Mouse (Mus musculus): ENCODE measurements around the gene Adamts12. TPM values are rescaled to one million over a fixed set of nuclear protein-coding genes. Genes with fewer than 3 reads are reported as not detected.

The Adamts12 gene
- total RNA-seq, 1 experiment from 2014 or later, result 16.4 TPM

DNA sequence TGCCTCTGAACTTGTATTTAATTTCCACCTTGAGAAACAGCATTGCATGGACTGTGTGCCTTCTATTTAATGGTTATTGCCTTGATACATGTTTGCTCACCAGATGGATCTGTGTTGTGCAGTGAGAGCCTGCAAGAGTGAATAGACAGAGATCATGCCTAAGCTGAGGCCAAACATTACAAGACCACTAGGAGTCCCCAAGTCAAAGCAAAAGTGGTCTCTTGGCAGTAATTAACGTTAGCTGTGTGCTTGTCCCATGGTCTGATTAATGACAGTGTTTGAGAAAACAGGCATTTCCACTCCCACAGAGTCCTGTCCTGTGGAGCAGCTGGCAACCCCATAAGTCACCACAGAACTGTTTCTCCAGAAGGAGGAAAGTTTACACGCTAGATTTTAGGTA, 96.2 kb downstream of the Adamts12 start:
- no peak for DNase-seq

DNA sequence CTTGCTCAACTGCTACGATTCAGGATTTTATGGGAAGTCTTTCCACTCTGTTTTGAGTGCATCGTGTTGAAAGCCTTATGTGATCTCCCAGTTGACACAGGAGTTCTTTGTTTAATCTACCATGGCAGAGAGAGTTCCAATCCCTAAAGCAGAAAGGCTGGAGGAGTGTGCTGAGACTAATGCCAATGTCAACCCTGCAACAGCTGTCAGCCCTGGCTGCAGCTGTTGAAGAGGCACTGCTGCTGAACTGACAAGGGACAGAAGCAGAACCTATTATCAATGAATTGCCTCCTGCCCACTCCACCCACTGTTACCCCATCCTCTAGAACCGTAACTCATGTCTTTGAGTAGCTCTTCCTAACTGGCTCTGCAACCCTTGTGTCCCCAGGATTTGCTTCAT, 101.3 kb downstream of the Adamts12 start:
- no peak for DNase-seq

DNA sequence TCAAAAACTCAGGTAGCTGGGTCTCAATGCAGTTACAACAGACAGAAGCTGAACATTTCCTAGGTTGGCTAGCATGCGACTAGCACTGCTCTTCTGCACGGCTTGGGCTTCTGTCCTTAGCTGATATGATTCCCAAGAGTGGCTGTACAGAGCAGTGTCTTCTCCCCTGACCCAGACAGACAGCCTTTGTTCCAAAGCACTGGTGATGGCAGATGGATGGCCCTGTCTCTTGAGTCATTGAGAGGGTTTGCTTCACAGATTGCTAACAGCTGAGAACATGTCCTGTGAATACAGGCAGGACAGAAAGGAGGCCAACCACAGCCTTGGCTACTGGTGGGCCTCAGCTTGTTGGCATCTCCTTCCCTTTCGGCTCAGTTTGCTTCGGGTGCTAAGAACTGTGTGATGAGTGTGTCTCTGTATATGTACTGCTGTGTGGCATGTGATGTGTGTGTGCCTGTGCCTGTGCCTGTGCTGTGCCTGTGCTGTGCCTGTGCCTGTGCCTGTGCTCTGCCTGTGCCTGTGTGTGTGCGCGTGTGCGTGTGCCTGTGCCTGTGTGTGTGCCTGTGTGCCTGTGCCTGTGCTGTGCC, 109.4 kb downstream of the Adamts12 start:
- DNase-seq, result no peak

DNA sequence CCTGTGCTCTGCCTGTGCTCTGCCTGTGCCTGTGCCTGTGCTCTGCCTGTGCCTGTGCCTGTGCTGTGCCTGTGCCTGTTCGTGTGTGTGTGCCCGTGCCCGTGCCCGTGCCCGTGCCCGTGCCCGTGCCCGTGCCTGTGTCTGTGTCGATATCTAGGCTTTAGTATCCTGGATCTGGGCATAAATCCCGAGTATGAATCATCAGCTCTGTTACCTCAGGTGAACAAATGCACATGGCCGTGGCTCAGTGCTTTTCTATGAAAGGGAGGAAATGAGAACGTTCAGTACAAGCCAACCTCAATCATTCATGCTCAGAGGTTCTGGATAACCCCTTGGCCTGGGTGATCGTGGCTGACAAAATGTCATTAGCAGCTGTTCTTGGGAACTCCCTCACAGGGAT, 110.3 kb downstream of the Adamts12 start:
- no peak for DNase-seq

DNA sequence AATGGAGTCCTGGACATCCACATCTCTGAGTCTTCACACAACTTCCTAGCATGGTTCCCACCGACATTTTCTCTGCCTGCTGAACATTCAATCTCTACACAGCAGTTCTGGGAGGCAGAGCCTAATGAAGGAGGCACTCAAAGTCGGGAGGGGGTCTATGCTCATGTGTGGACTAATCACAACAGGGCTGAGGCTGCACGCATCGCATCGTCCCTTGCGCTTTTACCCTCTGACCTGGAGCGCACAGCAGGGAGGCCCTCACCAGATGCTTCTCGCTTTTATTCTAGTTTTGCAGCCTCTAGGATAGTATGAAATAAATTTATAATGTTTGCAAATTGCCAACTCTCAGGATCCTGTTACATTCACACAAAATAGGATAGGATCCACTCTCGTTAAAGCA, 112.9 kb downstream of the Adamts12 start:
- DNase-seq, result no peak

DNA sequence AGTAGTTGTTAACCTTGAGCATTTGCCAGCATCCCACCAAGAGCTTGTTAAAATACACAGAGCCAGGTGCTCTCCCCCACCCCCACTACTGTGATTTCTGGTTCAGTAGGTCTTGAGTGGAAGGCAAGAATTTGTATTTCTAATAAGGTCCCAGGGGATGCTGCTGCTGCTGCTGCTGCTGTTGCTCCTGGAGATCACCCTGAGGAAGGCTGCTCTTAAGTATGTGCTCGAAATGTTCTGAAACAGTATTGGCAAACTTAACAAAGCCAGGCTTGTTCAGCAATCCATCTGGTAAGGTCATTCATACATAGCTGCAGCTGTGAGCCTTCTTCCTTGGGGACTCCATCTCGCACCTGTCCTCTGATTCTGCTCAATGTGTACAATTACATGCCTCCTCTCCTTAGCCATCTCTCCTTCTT, 115.2 kb downstream of the Adamts12 start:
- no peak for DNase-seq

DNA sequence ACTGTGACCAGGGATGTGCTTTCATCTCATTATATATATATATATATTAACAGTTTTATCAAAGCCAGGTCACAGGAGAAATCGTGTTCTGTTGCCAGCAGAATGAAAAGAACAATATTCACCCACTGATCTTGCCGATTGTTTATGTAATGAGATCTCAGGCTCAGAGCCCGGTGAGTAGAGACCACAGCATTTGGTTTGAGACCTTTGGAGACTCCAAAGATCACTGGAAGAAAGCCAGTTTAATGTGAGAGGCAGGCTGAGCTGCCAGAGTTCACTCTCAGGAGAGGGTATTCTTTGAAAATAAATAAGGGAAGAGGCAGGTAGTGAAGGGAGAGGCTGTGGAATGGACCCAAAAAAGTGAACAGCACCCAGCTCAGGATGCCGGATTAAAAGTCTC, 122.1 kb downstream of the Adamts12 start:
- DNase-seq, result no peak

DNA sequence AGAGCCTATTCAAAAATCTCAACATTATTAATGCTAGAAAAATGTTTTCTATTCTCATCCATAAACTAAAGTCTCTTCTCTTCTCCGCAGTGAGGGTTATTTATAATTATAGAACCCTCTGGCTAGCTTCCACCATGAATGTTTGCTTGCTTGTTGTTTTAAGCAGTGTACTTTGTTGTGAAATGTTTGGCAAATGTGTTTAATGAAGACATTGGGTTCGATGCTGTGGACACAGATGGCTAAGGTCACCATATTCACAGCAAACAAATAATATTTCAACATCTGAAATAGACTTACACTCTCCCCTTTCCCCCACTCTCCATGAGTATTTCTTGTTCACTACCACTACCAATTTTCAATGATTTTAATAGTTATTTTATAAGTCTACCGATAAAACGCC, 125.9 kb downstream of the Adamts12 start:
- no peak for DNase-seq

DNA sequence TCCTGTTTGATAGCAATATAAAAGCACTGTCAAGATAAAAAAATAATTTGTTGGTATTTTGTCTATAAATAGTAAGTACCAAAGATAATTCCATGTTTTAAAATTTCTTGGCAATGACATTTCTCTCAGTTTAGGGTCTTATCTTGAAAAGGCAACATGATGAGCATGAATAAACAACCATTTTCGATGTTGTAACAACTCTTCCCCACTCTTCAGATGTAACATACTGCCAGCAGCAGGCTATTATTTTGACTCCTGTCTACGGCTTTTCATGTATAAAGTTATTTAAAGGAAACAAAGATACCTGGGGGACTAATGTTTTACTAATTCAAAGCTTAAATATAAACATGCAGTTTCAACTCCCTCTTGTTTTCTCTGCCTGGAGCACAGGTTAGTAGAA, 128.2 kb downstream of the Adamts12 start:
- no peak for DNase-seq

DNA sequence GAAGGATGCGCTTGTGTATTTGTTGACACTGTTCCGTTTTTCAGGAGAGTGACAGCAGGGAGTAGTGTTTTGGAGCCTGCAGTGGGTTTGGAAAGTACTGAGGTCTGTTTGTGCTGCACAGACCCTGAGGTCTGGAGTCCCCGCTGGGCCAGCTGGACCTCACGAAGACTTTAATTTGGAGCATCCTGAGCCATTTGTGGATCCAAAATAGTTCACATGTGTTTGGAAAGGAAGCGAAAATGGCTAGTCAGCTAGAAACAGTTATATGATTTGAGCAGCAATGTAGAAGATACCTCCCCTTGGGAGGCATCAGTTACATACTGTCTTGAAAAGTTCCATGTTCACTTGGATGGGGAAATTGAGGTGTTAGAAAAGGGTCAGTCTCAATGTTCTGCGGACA, 132.5 kb downstream of the Adamts12 start:
- DNase-seq, result no peak

DNA sequence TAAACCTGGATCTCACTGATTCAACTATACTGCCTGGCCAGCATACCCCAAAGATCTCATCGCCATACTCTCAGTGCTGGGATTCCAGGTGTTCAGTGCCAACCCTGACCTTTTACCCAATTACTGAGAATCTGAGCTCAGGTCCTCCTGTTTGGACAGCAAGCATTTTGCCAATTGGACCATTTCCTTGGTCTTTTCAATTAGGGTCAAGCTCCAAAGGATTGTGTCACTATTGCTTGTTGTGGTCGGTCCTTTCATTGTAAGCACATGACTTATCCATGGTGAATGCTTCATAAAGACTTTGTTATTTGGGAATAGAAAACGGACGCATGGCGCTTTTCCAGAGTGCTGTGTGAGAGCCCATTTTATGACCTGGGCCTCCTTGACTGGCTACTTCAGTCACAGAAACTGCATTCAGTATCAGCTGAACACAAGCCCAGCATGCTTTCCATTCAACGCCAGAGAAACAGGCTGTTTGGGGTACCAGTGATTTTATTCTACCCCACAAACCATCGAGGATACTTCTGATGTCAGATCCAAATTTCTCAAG, 133.7 kb downstream of the Adamts12 start:
- no peak for DNase-seq

DNA sequence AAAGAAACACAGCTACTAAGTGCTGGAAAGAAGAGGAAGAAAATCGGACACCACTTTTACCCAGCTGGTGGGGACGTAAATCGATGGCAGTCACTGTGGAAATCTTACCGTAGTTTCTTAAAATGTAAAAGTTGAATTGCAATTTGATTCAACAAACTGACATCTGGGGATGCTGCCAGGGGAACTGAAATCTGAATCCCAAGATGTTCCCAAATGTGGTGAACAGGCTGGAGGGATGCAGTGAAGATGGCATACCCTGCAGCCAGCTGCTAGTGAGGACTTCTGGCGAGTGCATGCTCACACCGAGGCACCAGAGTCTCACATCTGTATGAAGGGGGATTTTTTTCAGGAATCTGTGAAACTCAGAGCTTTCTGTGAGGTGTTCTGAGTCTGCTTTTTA, 138.5 kb downstream of the Adamts12 start:
- DNase-seq, result no peak

DNA sequence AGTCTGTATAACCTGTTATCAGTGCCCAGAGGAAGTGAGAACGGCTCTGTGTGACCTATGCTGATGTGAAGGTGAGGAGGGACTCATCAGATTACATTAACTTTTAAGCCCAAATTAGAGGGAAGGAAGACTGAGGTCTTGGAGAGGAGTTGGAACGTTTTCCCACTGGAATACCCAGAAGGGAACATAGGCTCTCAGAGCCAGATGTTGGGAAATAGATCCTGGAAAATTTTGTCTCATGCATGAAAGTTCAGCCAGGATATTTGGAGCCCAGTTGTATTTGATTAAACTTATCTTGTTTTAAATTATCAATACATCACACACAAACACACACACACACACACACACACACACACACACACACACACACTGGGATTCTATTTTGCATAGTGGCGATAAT, 140.3 kb downstream of the Adamts12 start:
- DNase-seq, result no peak

DNA sequence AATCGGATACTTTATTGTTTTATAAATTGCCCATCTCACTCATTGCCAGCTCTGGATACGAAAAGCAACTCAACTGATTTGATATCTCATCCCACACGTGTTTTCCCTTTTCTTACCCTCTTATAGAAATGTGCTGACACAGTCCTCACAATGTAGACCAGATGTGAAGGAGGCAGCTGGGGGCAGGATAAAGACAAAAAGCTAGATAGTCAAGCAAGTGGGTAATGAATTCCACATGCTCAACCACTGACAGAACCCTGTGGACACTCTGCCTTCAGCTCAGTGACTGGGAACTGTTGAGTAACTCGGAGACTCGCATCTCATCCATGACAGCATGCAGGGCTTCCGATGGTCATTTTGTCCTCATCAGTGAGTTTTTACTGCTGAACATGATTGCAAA, 146.4 kb downstream of the Adamts12 start:
- no peak for DNase-seq

DNA sequence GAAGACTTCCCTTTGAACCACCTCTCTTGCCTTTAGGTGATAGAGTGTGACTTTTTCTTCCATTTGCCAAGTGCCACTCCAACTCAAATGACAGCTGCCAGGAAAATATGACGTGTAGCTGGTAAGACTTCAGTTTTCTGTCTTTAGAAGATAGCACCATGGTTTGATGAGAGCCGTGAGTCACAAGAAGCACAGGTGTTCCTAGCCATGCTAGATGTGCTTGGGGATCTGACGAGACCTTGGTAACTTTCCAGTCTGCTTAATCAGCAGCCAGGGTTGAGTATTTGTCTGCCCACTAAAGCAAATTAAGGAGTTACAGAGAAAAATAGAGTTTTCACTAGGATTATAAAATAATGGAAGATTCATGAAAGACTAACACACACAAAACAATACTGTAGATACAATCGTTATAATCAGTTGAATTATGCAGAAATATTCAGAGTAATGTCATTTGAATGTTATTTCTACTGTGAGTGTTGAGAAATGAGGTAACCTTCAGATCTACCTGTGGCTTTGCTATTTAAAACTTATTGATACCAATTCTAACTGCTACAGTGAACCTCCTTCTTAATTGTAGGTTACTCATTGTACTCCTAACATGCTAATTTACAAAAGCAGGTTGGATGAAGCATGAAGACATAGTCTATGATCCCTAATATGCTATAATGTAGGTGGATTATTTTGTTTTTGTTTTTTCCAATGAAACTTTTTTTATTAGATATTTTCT, 169.5 kb downstream of the Adamts12 start:
- DNase-seq, result no peak

DNA sequence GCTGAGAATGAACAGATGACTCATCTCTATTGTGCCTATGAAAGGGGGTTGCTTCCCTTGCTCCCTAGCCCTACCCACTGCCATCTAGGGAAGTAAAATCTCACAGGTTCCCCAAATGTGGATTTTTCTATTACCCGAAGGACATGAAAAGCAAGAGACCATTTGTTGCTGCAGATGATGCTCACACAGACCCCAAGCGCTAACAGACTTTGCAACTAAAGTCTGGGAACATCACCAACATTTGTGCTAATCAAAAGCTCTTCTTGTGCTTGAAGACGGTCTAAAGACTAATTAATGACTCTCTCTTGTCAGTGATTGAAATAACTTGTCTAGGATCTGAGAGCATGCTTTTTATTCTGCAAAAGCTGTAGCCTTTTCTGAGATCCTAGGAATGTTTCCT, 175.8 kb downstream of the Adamts12 start:
- DNase-seq, result no peak

DNA sequence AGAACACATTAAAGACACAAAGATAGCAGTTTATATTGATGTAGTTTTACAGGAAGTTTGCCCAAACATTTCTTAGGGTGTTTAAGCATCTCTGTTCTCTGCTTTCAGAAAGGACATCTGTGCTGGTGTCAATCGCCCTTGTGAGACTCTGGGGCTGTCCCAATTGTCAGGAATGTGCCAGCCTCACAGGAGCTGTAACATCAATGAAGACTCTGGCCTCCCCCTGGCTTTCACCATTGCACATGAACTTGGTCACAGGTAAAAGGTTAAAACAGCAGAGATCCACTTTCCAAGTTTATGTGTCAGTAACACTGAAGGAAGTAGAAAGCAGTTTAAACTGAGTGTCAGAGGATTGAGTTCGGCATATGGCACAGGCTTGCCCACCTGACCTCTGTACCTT, 176.7 kb downstream of the Adamts12 start:
- no peak for DNase-seq

DNA sequence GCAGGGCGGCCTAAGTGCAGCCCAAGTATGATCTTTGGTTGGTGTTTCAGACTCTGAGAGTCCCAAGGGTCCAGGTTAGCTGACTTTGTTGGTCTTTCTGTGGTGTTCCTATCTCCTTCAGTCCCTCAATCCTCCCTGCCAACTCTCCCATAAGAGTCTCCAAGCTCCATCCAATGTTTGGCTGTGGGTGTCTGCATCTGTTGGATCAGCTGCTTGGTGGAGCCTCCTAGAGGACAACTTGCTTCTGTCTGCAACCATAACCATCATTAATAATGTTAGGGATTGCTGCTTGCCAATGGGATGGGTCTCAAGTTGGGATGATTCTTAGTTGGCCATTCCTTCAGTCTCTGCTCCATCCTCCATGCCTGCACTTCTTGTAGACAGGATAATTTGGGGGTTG, 181.8 kb downstream of the Adamts12 start:
- DNase-seq, result no peak

DNA sequence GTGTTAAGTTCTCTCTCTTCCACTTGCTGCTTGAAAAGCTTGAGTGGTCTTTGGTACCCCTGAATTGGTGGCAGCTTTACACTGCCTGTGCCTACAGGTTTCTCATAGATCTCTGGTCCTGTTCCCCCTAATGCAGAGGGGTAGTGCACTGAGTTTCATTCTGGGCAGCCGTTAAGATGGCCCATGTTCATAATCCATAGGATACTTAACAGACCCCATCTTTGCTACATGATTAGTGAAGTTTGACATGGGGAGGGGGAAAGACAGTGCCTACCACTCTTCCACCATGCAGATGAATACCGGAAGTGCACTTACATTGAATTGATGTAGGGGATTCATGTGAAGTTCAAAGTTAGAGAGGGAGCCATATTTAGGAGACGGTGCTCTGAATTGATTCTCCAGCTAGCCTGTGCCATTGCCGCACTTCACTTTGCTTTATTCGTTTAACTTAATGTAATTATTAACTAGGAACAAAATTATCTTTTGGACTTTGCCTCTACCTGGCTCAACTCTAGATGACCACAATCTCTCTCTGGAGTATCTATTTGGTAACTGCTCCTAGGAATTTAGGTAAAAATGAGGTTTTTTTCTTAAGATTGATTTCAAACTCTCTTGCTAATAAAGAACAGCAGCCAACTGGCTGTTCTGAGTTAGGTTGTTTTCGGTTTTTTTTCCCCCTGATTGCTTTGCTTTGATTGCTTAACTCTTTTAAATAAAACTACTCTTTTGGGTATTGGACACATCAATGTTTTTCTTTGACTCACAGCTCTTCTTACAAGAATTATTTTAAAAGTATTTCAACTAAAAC, 214.9 kb downstream of the Adamts12 start:
- DNase-seq, result no peak

DNA sequence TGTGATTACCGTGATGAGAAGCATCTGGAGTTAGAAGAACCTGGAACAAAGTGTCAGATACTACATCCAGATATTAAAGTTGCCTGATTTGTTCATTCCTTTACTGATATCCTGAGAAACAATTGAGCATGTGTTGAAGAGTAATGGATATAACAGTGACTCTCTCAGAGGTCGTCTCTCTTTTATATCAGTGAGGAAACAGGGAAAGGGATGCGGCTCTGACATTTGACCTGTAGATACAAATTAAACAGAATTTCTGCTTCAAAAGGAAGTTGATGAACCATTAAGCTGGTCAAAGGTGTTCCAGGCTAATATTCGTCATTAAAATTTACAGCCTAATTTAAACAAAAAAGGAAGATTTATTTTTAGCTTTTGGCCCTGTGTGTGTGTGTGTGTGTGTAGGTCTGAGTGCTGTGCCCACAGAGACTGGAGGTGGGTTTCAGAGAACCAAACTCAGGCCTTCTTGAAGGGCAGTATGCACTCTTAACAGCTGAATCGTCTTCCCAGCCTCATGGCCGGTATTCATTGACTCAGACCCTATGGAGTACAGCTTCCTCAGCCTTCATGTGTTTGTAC, 216.2 kb downstream of the Adamts12 start:
- no peak for DNase-seq

DNA sequence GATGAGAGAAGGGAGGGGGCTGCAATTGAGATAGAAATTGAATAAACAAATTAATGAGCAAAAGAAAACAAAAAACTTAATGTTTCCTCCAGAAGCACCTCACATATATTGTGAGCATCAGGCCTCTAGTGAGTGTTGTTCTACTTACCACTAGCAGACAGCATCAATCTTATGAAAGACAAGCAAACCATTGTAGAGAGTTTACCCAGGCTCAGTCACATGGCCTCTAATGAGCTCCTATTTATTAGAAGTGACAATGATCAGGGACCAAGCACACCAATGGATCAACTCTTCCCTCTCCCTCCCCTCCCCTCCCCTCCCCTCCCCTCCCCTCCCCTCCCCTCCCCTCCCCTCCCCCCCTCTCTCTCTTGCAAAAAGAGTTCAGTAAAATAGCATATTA, 218.6 kb downstream of the Adamts12 start:
- no peak for DNase-seq

DNA sequence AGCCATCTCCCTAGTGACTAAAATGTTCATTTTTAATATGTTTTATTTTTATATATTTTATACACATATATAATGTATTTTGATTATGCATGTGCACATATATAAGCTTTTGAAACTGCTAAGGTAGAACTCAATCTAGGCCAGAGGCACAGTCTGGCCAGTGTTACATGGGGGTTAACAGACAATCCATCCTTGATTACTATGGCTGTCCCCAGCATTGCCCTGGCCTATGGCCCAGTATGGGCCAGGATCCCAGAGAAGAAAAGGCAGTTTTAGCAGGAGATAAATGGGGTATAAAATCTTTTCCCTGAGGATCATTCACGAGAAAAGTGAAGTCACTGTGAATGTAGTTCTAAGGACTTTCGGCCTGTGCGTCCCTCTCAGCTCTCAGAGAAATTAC, 223.2 kb downstream of the Adamts12 start:
- no peak for DNase-seq

DNA sequence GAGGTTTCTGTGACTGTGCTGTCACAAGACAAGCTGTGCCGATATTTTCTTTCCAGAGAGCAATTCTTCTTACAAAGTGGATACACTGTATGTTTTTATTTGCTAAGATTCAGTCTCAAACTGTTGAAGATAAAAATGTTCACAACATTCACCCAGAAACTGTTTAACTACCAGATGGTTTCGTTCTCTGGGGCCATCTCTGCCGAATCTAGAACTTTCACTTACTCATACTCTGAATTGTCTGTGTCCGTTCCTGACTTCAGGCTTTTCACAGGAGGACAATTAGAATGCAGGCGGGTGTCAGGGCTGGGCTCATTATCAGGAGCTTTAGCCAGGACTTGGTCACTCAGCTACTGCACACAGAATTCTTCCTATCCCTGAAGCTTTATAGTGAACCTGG, 227.7 kb downstream of the Adamts12 start:
- DNase-seq, result no peak
